Mouse (Mus musculus) c-Kit-positive CD71-negative TER-119-negative erythroid progenitor cells, embryonic 14.5 days (primary cell): ENCODE results near the gene Slc26a1.
A peak's percentile ranks its signal among the peaks of the same experiment; 100 is the strongest.

Experiments
- DNase-seq: peaks from one replicate; pipeline ENCODE4 v3.0.0-alpha.2; 2013; ENCODE audit warnings: low read depth

Gene Slc26a1

GRCm38 (mm10) chr5:108675251-108675816, at the start of gene Slc26a1:
Slc26a1 (minus strand) TSS chr5:108675569.
- DNase-seq = no peak

GRCm38 (mm10) chr5:108724006-108724405, 48.6 kb upstream of the Slc26a1 start:
- DNase-seq = no peak

GRCm38 (mm10) chr5:108719761-108720160, 44.4 kb upstream of the Slc26a1 start:
- no peak for DNase-seq

- no peak for DNase-seq
Measured at GRCm38 (mm10) chr5:108718051-108718450, 42.7 kb upstream of the Slc26a1 start.

- DNase-seq = no peak
Measured at GRCm38 (mm10) chr5:108715974-108716373, 40.6 kb upstream of the Slc26a1 start.

GRCm38 (mm10) chr5:108714149-108714548, 38.8 kb upstream of the Slc26a1 start:
- DNase-seq = no peak

- DNase-seq = no peak
Measured at GRCm38 (mm10) chr5:108713691-108714090, 38.3 kb upstream of the Slc26a1 start.

- no peak for DNase-seq
Measured at GRCm38 (mm10) chr5:108713096-108713495, 37.7 kb upstream of the Slc26a1 start.

GRCm38 (mm10) chr5:108711968-108712367, 36.6 kb upstream of the Slc26a1 start:
- DNase-seq = no peak

GRCm38 (mm10) chr5:108708981-108709731, 33.8 kb upstream of the Slc26a1 start:
- no peak for DNase-seq

- DNase-seq = no peak
Measured at GRCm38 (mm10) chr5:108708419-108708818, 33.0 kb upstream of the Slc26a1 start.

- DNase-seq = no peak
Measured at GRCm38 (mm10) chr5:108707758-108708157, 32.4 kb upstream of the Slc26a1 start.

- no peak for DNase-seq
Measured at GRCm38 (mm10) chr5:108703754-108704626, 28.6 kb upstream of the Slc26a1 start.

GRCm38 (mm10) chr5:108701341-108702021, 26.1 kb upstream of the Slc26a1 start:
- DNase-seq = no peak

GRCm38 (mm10) chr5:108700346-108700745, 25.0 kb upstream of the Slc26a1 start:
- DNase-seq = no peak

GRCm38 (mm10) chr5:108697341-108697753, 22.0 kb upstream of the Slc26a1 start:
- no peak for DNase-seq

GRCm38 (mm10) chr5:108696542-108696941, 21.2 kb upstream of the Slc26a1 start:
- DNase-seq = no peak

- no peak for DNase-seq
Measured at GRCm38 (mm10) chr5:108695861-108696260, 20.5 kb upstream of the Slc26a1 start.

- DNase-seq = peak; percentile 36
Measured at GRCm38 (mm10) chr5:108694352-108695261, 19.2 kb upstream of the Slc26a1 start.

- DNase-seq = peak; percentile 83
Measured at GRCm38 (mm10) chr5:108693872-108694288, 18.5 kb upstream of the Slc26a1 start.

- peak; percentile 61 for DNase-seq
Measured at GRCm38 (mm10) chr5:108692271-108692670, 16.9 kb upstream of the Slc26a1 start, which contains the start of gene Fgfrl1. Fgfrl1 (plus strand) TSS chr5:108692382.
